Mouse (Mus musculus) forebrain, embryonic 16.5 days (tissue): ENCODE data around the gene Lrrc56. TPM values are rescaled to one million over a fixed set of nuclear protein-coding genes. Genes with fewer than 3 reads are reported as not detected.
A peak's percentile ranks its signal among the peaks of the same experiment; 100 is the strongest.
"Not testable (repeated sequence)": the region's sequence is repeated elsewhere in the genome, so short reads cannot be mapped to it uniquely, and the experiment has no call there.

ENCODE experiments used
- ATAC-seq: fragments of 200-750 bp; cut with Nextera tagmentation; 2 replicates; pipeline ENCODE4 v1.8.0; 2017; ENCODE audit warnings: mild to moderate bottlenecking, moderate library complexity
- H3K27ac ChIP-seq: fragments of 300-500 bp; sonication (generic); 2 replicates; pipeline ENCODE4 v1.5.1; 2014; ENCODE audit warnings: low read length, control low read depth
- H3K27me3 ChIP-seq: fragments of 300-500 bp; sonication (generic); replicated peaks from 2 replicates; pipeline ENCODE4 v1.6.1; 2014; ENCODE audit warnings: low read length; ENCODE audit not compliant: control insufficient read depth, insufficient read depth
- H3K36me3 ChIP-seq: fragments of 300-500 bp; sonication (generic); 2 replicates; pipeline ENCODE4 v1.6.1; 2014; ENCODE audit not compliant: control insufficient read depth, insufficient read depth
- H3K4me1 ChIP-seq: fragments of 300-500 bp; sonication (generic); replicated peaks from 2 replicates; pipeline ENCODE4 v1.6.1; 2014; ENCODE audit warnings: low read length; ENCODE audit not compliant: control insufficient read depth, insufficient read depth
- H3K4me2 ChIP-seq: fragments of 300-500 bp; sonication (generic); 2 replicates; pipeline ENCODE4 v1.6.1; 2014; ENCODE audit warnings: mild to moderate bottlenecking, low read length, control low read depth
- H3K4me3 ChIP-seq: fragments of 300-500 bp; sonication (generic); replicated peaks from 2 replicates; pipeline ENCODE4 v1.5.1; 2014; ENCODE audit warnings: mild to moderate bottlenecking, low read length, control low read depth
- H3K9ac ChIP-seq: fragments of 300-500 bp; sonication (generic); replicated peaks from 2 replicates; pipeline ENCODE4 v1.6.1; 2014; ENCODE audit warnings: low read depth, low read length, control low read depth
- H3K9me3 ChIP-seq: fragments of 300-500 bp; sonication (generic); 2 replicates; pipeline ENCODE4 v1.6.1; 2016; ENCODE audit warnings: low read length; ENCODE audit not compliant: control insufficient read depth
- WGBS: fragments of 180-500 bp; shearing (Covaris S2); extraction: QIAGEN DNeasy Blood & Tissue Kit; methylation state at CpG from one replicate; pipeline ENCODE4 v1.1.7; 2014; 5-methylcytosine and 5-hydroxymethylcytosine counted together
- microRNA counts: library from miRNA; unstranded; fragments of <30 nt; microRNA quantifications from one replicate; lab custom pipeline; 2016
- microRNA-seq: library from miRNA; unstranded; fragments of <30 nt; microRNA quantifications from one replicate; pipeline ENCODE4, GENCODE M21; 2017
- polyA plus RNA-seq: library from polyadenylated mRNA; unstranded; fragments of >200 nt; fragmentation: Nextera tagmentation; extraction: Ambion mirVana; gene quantifications from 2 replicates; pipeline ENCODE4 v1.2.1, GENCODE M21; 2015

Gene Lrrc56
- polyA plus RNA-seq, 1 experiment from 2014 or later: 13.9 TPM

DNA sequence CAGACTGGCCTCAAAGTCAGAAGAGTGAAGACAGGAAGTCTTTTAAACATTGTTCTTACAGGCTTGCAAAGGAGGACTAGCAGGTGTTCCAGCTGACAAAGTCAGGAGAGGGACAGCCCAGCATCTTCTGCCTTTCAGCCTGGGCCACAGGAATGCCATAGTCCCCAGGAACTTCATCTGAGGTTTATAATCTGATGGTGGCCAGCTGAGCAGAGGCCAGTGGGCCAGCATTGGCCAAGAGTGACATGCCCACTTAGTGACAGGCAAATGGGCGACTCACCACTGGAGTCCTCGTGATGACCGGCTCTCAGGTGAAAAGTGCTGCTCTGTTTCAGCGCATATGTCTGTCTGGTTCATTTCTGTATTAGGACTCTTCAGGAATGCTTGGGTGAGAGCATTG, 36.6 kb downstream of the Lrrc56 start:
- Histone ChIP-seq H3K36me3 (peaks cover 20% of the 10 kb centered on the region), H3K4me1 (peaks cover 18% of the 10 kb centered on the region), H3K4me2 (no peak overlapping the region), H3K27ac (no peak overlapping the region), H3K27me3 (no peaks in the 10 kb centered on the region), H3K9me3 (no peaks in the 10 kb centered on the region), H3K4me3 (no peak overlapping the region), H3K9ac (no peak overlapping the region)
- WGBS: 91% methylated on average over 4 of the region's 4 CpGs
- no peak for ATAC-seq

DNA sequence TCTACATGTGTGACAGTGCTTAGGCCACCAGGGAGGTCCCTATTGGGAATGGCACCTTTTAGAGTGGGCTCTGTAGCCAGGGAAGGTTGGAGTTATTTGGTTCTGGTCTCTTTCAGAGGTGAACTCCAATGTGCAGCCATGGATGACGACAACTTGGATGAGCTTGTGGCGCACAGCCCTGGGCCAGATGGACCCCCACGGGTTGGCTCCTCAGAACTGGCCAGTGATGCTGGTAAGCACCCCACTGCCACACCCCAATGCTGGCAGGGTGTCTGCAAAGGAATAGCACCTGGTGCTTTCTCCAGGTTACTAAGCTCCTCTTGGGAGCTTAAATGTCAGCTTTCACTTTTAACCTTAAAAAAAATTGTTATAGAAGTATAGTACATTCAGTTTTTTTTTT, 37.2 kb downstream of the Lrrc56 start:
- WGBS: 89% methylated on average over 3 of the region's 3 CpGs

DNA sequence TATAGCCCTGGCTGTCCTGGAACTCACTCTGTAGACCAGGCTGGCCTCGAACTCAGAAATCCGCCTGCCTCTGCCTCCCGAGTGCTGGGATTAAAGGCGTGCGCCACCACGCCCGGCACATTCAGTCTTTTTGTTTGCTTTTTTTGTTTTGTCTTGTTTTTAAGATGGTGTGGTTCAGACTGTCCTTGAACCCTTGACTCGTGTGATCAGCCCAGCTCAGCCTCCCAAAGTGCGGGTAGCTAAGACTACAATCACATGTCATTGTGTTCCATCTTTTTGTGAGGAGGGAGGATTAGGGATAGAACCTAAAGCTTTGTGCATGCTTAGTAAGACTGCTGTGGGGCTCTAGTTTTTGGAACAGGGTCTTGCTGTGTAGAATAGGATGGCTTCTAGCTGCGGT, 37.6 kb downstream of the Lrrc56 start:
- Histone ChIP-seq H3K4me3 (no peak overlapping the region), H3K27ac (no peak overlapping the region), H3K27me3 (no peaks in the 10 kb centered on the region), H3K4me2 (no peak overlapping the region), H3K36me3 (peaks cover 20% of the 10 kb centered on the region), H3K9me3 (no peaks in the 10 kb centered on the region), H3K9ac (no peak overlapping the region), H3K4me1 (peaks cover 18% of the 10 kb centered on the region)
- no peak for ATAC-seq
- WGBS: 87% methylated on average over 9 of the region's 10 CpGs

More for the DNA sequence above, 37.2 kb downstream of the Lrrc56 start:
- Histone ChIP-seq H3K27me3 (no peaks in the 10 kb centered on the region), H3K9ac (no peak overlapping the region), H3K36me3 (peaks cover 20% of the 10 kb centered on the region), H3K4me2 (no peak overlapping the region), H3K4me3 (no peak overlapping the region), H3K4me1 (peaks cover 18% of the 10 kb centered on the region), H3K9me3 (no peaks in the 10 kb centered on the region), H3K27ac (no peak overlapping the region)
- no peak for ATAC-seq

DNA sequence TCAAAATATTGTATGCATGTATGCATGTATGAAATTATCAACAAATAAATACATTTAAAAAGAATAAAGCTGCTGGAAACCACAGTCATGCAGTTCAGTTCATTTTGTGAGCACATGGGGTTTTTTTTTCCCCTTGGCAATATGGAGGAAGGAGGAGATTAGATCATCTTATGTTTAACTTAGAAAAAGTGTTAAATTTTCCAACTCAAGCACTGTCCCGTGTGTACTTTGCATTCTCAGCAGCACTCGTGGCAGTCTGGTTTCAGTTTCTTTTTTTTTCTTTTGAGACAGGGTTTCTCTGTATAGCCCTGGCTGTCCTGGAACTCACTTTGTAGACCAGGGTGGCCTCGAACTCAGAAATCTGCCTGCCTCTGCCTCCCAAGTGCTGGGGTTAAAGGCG, 56.5 kb downstream of the Lrrc56 start:
- not testable (repeated sequence) for H3K27ac ChIP-seq, H3K4me2 ChIP-seq, H3K27me3 ChIP-seq, ATAC-seq, H3K4me1 ChIP-seq, H3K9ac ChIP-seq, H3K9me3 ChIP-seq, H3K4me3 ChIP-seq
- 88% methylated on average over 4 of the region's 4 CpGs for whole genome bisulfite sequencing
- H3K36me3 ChIP-seq: peaks cover 42% of the 10 kb centered on the region

DNA sequence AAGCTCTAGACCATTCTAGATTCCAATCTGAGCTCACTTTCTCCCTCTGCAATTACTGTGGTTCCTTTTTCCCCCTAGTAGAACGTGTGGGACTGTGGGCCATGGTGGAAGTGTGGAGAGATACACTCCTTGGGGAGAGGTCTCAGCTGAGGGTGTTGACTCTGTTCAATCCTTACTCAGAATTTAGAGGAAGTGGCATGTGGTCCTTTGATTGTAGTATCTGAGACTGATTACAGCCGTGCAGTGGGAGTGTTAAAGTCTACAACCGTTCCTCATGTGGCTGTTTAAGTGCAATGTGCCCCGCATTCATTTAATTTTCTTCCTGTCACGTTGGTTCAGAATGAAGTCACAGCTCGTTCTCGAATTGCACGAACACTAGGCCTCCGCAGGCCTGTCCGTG, 62.2 kb downstream of the Lrrc56 start:
- WGBS: 94% methylated on average over 10 of the region's 10 CpGs
- Histone ChIP-seq H3K4me3 (no peak overlapping the region), H3K27me3 (no peaks in the 10 kb centered on the region)

More for the DNA sequence above, 62.2 kb downstream of the Lrrc56 start:
- ATAC-seq: no peak
- Histone ChIP-seq H3K9me3 (no peaks in the 10 kb centered on the region), H3K4me1 (no peaks in the 10 kb centered on the region), H3K9ac (no peak overlapping the region), H3K4me2 (no peak overlapping the region), H3K27ac (no peak overlapping the region), H3K36me3 (peaks cover 35% of the 10 kb centered on the region)

MicroRNAs within 50 kb of the gene (microRNA counts, 519-probe panel; counts per million panel counts)
- 2,639 counts per million, percentile 67 among the panel's probes with 10 or more counts for microRNA mmu-miR-210 (lab: Ali Mortazavi, UCI)

Small RNA genes within 50 kb of the gene (microRNA-seq; reads per million reads assigned to microRNA genes)
- 279 reads per million, percentile 67 among the genes with 10 or more reads in this experiment for gene Mir210

Other genes with a start within 250 kb of the Lrrc56 start
- gene Ifitm5, start 243.9 kb upstream of the Lrrc56 start, polyA plus RNA-seq: 0.38 and 2.1 TPM in 2 replicates
- not detected in 2 replicates for gene Gm45717, start 238.2 kb upstream of the Lrrc56 start, polyA plus RNA-seq
- 126 and 150 TPM in 2 replicates for gene Ifitm2, start 238.2 kb upstream of the Lrrc56 start, polyA plus RNA-seq
- gene Ifitm1, start 226.9 kb upstream of the Lrrc56 start, polyA plus RNA-seq: 9.0 and 11.2 TPM in 2 replicates
- gene Ifitm3, start 183.4 kb upstream of the Lrrc56 start, polyA plus RNA-seq: 21.0 and 26.1 TPM in 2 replicates
- 0.40 and 0.57 TPM in 2 replicates for gene Ifitm6, start 176.2 kb upstream of the Lrrc56 start, polyA plus RNA-seq
- not detected in 2 replicates for gene Gm17387, start 165.0 kb upstream of the Lrrc56 start, polyA plus RNA-seq
- 45.4 and 53.0 TPM in 2 replicates for gene B4galnt4, start 133.1 kb upstream of the Lrrc56 start, polyA plus RNA-seq
- 0.17 TPM in 1 of 2 replicates, not detected in the other for gene Pkp3, start 115.9 kb upstream of the Lrrc56 start, polyA plus RNA-seq
- gene Sigirr, start 93.6 kb upstream of the Lrrc56 start, polyA plus RNA-seq: 2.1 TPM in 2 replicates
- 0.21 and 0.22 TPM in 2 replicates for gene Ano9, start 76.4 kb upstream of the Lrrc56 start, polyA plus RNA-seq
- 74.9 and 78.9 TPM in 2 replicates for gene Ptdss2, start 71.8 kb upstream of the Lrrc56 start, polyA plus RNA-seq
- gene Rnh1, start 21.3 kb upstream of the Lrrc56 start, polyA plus RNA-seq: 41.0 and 45.7 TPM in 2 replicates
- gene Hras, start 152 bp upstream of the Lrrc56 start, polyA plus RNA-seq: 105 and 113 TPM in 2 replicates
- 0.76 and 1.2 TPM in 2 replicates for gene Lmntd2, start 19.9 kb downstream of the Lrrc56 start, polyA plus RNA-seq
- gene Rassf7, start 21.7 kb downstream of the Lrrc56 start, polyA plus RNA-seq: 22.9 and 23.6 TPM in 2 replicates
- 90.2 and 96.1 TPM in 2 replicates for gene Phrf1, start 34.6 kb downstream of the Lrrc56 start, polyA plus RNA-seq
- 0.76 and 1.9 TPM in 2 replicates for gene Irf7, start 72.3 kb downstream of the Lrrc56 start, polyA plus RNA-seq
- not detected in 2 replicates for gene Cdhr5, start 82.6 kb downstream of the Lrrc56 start, polyA plus RNA-seq
- 0.55 and 2.0 TPM in 2 replicates for gene Sct, start 85.0 kb downstream of the Lrrc56 start, polyA plus RNA-seq
- 0.47 and 0.52 TPM in 2 replicates for gene Drd4, start 97.8 kb downstream of the Lrrc56 start, polyA plus RNA-seq
- gene Deaf1, start 133.5 kb downstream of the Lrrc56 start, polyA plus RNA-seq: 144 and 164 TPM in 2 replicates
- 53.6 and 62.2 TPM in 2 replicates for gene Tmem80, start 133.6 kb downstream of the Lrrc56 start, polyA plus RNA-seq
- 0.67 and 0.93 TPM in 2 replicates for gene Eps8l2, start 144.7 kb downstream of the Lrrc56 start, polyA plus RNA-seq
- 342 and 375 TPM in 2 replicates for gene Taldo1, start 198.0 kb downstream of the Lrrc56 start, polyA plus RNA-seq
- gene Gatd1, start 220.0 kb downstream of the Lrrc56 start, polyA plus RNA-seq: 56.4 and 65.9 TPM in 2 replicates
- gene Cend1, start 235.3 kb downstream of the Lrrc56 start, polyA plus RNA-seq: 52.4 and 70.3 TPM in 2 replicates
- 88.4 and 111 TPM in 2 replicates for gene Slc25a22, start 243.7 kb downstream of the Lrrc56 start, polyA plus RNA-seq
- gene Pidd1, start 249.9 kb downstream of the Lrrc56 start, polyA plus RNA-seq: 7.9 and 9.9 TPM in 2 replicates